Mouse (Mus musculus): ENCODE measurements around the gene Med18.

DNA sequence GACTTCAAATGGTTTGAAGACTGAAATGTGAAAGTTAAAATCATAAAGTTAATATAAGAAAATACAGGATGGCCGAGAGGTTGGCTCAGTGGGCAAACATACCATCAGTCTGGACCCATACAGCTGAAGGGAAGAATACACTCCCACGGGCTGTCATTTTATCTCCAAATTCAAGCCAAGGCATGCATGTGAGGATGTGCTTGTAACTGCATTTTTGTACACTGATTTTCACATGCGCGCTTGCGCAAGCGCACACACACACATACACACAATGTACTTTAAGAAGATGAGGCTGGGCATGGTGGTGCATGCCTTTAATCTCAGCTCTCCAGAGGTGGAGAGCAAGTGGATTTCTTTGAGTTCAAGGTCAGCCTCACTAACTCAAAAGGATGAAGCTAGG is 8.2 kb downstream of the Med18 start:
- TF ChIP-seq CTCF (IDR thresholded peaks at IDR 0.05) (no peak), EP300 (IDR thresholded peaks at IDR 0.05) (no peak)

Measured in lung, postnatal 0 days (tissue).